Mouse (Mus musculus) limb, embryonic 12.5 days (tissue): ENCODE measurements around the gene Limch1. TPM values are rescaled to one million over a fixed set of nuclear protein-coding genes. Genes with fewer than 3 reads are reported as not detected.
A peak's percentile ranks its signal among the peaks of the same experiment; 100 is the strongest.

ENCODE experiments used
- ATAC-seq: fragments of 200-750 bp; cut with Nextera tagmentation; 2 replicates; pipeline ENCODE4 v1.8.0; 2017; ENCODE audit warnings: low read depth, moderate TSS enrichment; ENCODE audit not compliant: insufficient number of reproducible peaks, insufficient read depth, low FRiP score, low TSS enrichment
- H3K27ac ChIP-seq: fragments of 300-500 bp; sonication (generic); 2 replicates; pipeline ENCODE4 v1.5.1; 2016; ENCODE audit warnings: mild to moderate bottlenecking, moderate library complexity
- H3K27me3 ChIP-seq: fragments of 300-500 bp; sonication (generic); 2 replicates; pipeline ENCODE4 v1.6.1; 2016; ENCODE audit warnings: mild to moderate bottlenecking, moderate library complexity
- H3K36me3 ChIP-seq: fragments of 300-500 bp; sonication (generic); 2 replicates; pipeline ENCODE4 v1.6.1; 2016; ENCODE audit warnings: mild to moderate bottlenecking, moderate library complexity
- H3K4me1 ChIP-seq: fragments of 300-500 bp; sonication (generic); replicated peaks from 2 replicates; pipeline ENCODE4 v1.6.1; 2016
- H3K4me2 ChIP-seq: fragments of 300-500 bp; sonication (generic); 2 replicates; pipeline ENCODE4 v1.6.1; 2016; ENCODE audit warnings: mild to moderate bottlenecking, moderate library complexity
- H3K4me3 ChIP-seq: fragments of 300-500 bp; sonication (generic); replicated peaks from 2 replicates; pipeline ENCODE4 v1.5.1; 2016; ENCODE audit warnings: mild to moderate bottlenecking
- H3K9ac ChIP-seq: fragments of 300-500 bp; sonication (generic); replicated peaks from 2 replicates; pipeline ENCODE4 v1.6.1; 2016; ENCODE audit warnings: mild to moderate bottlenecking, moderate library complexity
- H3K9me3 ChIP-seq: fragments of 300-500 bp; sonication (generic); 2 replicates; pipeline ENCODE4 v1.6.1; 2016; ENCODE audit warnings: mild to moderate bottlenecking, moderate library complexity
- WGBS: fragments of 180-500 bp; shearing (Covaris S2); methylation state at CpG from one replicate; pipeline ENCODE4 v1.1.7; 2016; 5-methylcytosine and 5-hydroxymethylcytosine counted together
- polyA plus RNA-seq: library from polyadenylated mRNA; unstranded; fragments of >200 nt; fragmentation: Nextera tagmentation; extraction: Ambion mirVana; gene quantifications from 2 replicates; pipeline ENCODE4 v1.2.1, GENCODE M21; 2016

Gene Limch1
- polyA plus RNA-seq, 1 experiment from 2014 or later: 58.1 TPM

DNA sequence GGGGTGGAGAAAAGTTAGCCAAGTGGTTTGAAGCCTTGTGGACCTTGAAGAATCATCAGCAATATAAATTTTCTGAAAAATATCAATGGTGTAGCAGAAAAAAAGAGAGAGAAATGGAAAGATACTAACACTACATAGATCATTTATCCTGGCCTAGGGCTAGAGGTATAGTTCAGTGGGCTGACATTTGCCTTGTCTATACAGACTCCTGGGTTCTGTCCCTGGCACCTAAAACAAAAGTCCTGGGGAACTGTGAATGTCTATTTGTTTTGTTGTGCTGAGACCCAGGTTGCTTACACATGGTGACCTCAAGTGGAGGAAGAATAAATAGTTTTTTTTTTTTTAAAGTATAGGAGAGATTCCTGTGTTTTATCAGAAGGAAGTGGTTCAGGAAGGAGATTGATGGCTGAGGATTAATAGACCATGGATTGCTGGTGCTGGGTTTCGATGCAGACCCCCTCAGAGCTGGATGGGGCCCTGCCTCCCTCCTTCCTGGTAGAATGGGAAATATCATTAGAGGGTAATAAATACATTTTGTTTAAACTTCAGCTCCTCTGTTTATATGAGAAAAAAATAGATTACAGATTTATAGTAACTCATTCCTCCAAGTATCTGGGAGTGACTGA lies 40.5 kb downstream of the Limch1 start:
- 22% methylated on average over 1 of the region's 1 CpGs for WGBS
- Histone ChIP-seq H3K9ac (no peak overlapping the region), H3K27me3 (no peaks in the 10 kb centered on the region), H3K4me2 (no peak overlapping the region), H3K9me3 (no peaks in the 10 kb centered on the region), H3K36me3 (no peaks in the 10 kb centered on the region), H3K4me3 (no peak overlapping the region), H3K27ac (0 out of 2 replicates have a peak overlapping the region, but pooled peaks have one; percentile 35), H3K4me1 (peaks cover 7% of the 10 kb centered on the region; the same call in 1 of the 2 replicates)
- ATAC-seq: peak; percentile 63; the same call in 1 of the 2 replicates

DNA sequence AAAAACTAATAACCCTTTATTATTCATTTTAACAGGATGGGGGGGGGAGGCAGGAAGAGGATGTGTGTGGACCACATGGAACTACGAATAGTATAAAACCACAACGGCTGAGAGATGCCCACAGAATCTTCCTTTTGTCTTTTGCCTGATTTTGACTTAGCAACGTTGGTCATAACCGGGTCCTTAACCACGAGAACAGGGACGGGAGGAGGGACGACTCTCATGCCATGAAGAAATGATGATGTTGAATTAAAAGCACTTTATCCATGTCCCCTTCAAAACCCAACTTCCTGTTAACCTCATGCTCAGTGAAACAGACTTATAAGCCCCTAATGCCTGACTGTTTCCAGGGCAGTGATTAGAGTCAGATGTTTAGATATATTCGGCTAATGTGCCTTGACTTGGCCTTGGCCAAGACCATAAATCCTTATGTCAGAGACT lies 41.0 kb downstream of the Limch1 start:
- 47% methylated on average over 8 of the region's 8 CpGs for WGBS
- H3K4me2 ChIP-seq: no peak overlapping the region
- no peak overlapping the region for H3K9ac ChIP-seq
- no peak overlapping the region for H3K4me3 ChIP-seq
- H3K27ac ChIP-seq: no peak overlapping the region
- peaks cover 7% of the 10 kb centered on the region; the same call in 1 of the 2 replicates for H3K4me1 ChIP-seq
- ATAC-seq: no peak
- no peaks in the 10 kb centered on the region for H3K36me3 ChIP-seq
- no peaks in the 10 kb centered on the region for H3K9me3 ChIP-seq
- no peaks in the 10 kb centered on the region for H3K27me3 ChIP-seq

DNA sequence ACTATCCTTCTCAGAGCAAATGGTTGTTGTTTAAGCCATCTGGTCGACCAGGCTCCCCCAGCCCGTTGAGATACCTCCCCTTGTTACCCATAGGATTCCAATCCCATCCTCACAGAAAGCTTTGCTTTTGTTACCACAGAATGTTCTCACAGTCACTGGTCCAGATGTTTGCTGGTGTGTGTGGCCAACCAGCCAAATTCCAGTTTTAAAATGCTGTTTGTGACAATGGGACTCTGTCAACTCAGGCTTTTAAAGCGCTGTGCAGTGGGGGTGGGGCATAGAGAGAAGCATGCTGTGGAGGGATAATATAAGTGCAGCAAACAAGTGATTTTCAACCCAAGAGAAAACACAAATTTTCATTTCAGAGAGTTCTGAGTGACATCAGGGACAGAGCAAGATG lies 43.4 kb downstream of the Limch1 start:
- Histone ChIP-seq H3K27me3 (no peaks in the 10 kb centered on the region), H3K9me3 (no peaks in the 10 kb centered on the region), H3K9ac (no peak overlapping the region), H3K4me1 (peaks cover 17% of the 10 kb centered on the region; the same call in 1 of the 2 replicates), H3K36me3 (no peaks in the 10 kb centered on the region), H3K4me3 (no peak overlapping the region), H3K4me2 (no peak overlapping the region), H3K27ac (no peak overlapping the region)
- WGBS: 87% methylated on average over 3 of the region's 3 CpGs
- no peak for ATAC-seq

DNA sequence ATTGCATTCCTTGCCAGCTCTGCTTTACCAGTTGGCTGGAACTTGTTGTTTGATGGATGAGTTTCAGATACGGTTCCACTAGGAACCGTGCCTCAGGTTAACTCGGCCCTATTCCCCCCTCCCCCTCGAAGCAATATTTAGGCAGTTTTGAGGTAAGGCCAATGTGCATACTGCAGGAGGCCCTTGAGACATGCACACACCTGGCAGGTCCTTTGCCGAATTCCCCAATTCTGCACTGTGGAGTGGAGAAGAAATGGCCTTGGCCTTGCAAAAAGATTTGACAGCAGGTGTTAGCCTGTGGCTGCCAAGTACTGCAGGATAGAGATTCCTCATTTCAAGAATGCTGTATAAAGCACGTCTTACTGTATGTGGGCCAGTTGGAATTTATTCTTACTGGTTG lies 45.5 kb downstream of the Limch1 start:
- Histone ChIP-seq H3K9me3 (no peaks in the 10 kb centered on the region), H3K27me3 (no peaks in the 10 kb centered on the region), H3K9ac (no peak overlapping the region), H3K4me2 (no peak overlapping the region), H3K36me3 (no peaks in the 10 kb centered on the region), H3K27ac (no peak overlapping the region), H3K4me1 (peaks cover 15% of the 10 kb centered on the region; the same call in 1 of the 2 replicates), H3K4me3 (no peak overlapping the region)
- no peak for ATAC-seq
- WGBS: 69% methylated on average over 6 of the region's 6 CpGs

DNA sequence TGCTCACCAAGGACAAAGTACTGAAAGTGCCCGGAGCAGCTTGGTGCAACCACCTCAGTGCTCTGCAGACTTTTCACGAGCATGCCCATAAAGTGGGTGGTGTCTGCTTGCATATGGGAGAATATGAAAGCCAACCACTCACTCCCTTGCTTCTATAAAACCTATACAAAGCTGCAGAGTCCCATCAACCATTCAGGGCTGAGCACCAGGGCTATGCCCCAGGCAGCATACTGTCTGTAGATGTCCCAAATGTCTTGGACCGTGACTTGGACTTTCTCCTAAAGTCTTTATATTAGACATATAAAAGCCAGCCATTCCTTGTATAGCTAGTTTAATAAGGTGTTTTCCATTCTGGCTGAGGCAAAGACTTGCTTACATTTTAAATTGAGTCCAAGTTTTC lies 47.6 kb downstream of the Limch1 start:
- Histone ChIP-seq H3K4me1 (peaks cover 16% of the 10 kb centered on the region; the same call in 1 of the 2 replicates), H3K9ac (no peak overlapping the region), H3K27ac (no peak overlapping the region), H3K27me3 (no peaks in the 10 kb centered on the region), H3K4me2 (no peak overlapping the region), H3K36me3 (no peaks in the 10 kb centered on the region), H3K9me3 (no peaks in the 10 kb centered on the region), H3K4me3 (no peak overlapping the region)
- ATAC-seq: peak; percentile 63; the same call in 1 of the 2 replicates
- 71% methylated on average over 3 of the region's 3 CpGs for WGBS

DNA sequence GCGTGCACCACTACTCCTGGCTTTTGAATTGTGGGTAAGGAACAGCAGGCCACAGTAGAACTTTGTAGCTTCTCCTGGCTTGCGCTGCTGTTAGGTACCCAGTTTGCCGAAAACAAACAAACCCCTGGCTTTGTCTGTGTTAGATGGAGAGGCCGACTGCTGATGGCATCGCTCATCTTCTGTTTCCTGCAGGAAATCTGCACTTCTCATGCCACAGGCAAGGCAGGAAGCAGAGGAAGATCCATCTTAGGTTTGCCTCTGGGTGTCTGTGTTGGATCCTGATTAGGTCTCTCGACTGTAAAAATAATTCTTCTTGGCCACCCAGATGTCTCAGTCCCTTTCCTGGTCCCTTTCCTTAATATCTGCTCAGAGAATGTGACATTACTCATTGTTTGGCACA lies 51.7 kb downstream of the Limch1 start:
- H3K27ac ChIP-seq: no peak overlapping the region
- WGBS: 75% methylated on average over 6 of the region's 6 CpGs
- H3K4me1 ChIP-seq: peaks cover 48% of the 10 kb centered on the region
- no peaks in the 10 kb centered on the region for H3K36me3 ChIP-seq
- H3K9me3 ChIP-seq: no peaks in the 10 kb centered on the region
- no peak overlapping the region for H3K4me3 ChIP-seq
- H3K4me2 ChIP-seq: no peak overlapping the region
- no peak overlapping the region for H3K9ac ChIP-seq
- H3K27me3 ChIP-seq: no peaks in the 10 kb centered on the region
- ATAC-seq: no peak

DNA sequence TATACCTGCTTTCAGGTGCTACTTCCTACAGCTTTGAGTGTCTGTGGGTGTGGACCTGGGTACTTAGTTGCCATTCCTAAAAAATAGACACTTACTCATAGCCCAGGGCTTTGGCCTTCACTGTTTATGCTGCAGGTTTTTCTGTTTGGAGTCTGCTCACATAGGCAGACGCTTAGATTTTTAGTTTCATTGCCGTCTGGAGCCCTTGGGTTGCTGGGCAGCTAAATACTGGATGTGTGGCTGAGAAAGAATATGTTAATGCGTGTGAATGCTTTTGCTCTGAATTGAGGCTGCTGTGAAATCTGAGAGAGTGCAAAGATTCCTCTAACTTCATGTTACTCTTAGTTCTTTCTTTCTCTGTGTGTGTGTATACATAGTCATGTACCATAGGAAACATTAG lies 52.5 kb downstream of the Limch1 start:
- 49% methylated on average over 3 of the region's 3 CpGs for WGBS
- Histone ChIP-seq H3K4me2 (no peak overlapping the region), H3K4me1 (peaks cover 50% of the 10 kb centered on the region), H3K9ac (no peak overlapping the region), H3K4me3 (no peak overlapping the region), H3K36me3 (no peaks in the 10 kb centered on the region), H3K27me3 (no peaks in the 10 kb centered on the region), H3K9me3 (no peaks in the 10 kb centered on the region), H3K27ac (peak overlapping the region; percentile 50; the same call in 1 of the 2 replicates)
- ATAC-seq: no peak

DNA sequence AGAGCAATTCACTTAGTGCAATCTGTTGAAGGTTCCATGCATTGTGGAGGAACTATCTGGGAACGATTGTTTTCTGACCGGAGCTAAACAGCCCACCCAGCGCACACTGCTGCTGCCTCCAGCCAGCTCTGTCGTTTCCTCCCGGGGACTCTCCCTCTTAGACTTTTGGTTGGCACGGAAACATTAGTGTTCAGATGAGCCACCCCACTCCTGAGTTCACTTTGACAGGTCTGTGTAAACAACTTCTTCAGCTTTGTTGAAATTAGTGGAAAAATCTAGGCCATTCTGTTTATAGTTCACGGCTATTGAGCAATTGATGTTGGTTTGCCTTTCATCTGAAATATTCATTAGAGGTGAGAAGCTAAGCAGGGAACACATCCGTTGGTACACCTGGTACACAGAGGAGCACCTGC lies 53.0 kb downstream of the Limch1 start:
- H3K9me3 ChIP-seq: no peaks in the 10 kb centered on the region
- no peaks in the 10 kb centered on the region for H3K36me3 ChIP-seq
- ATAC-seq: no peak
- no peak overlapping the region for H3K4me3 ChIP-seq
- no peak overlapping the region for H3K4me2 ChIP-seq
- 30% methylated on average over 8 of the region's 8 CpGs for WGBS
- peak overlapping the region; percentile 50; the same call in 1 of the 2 replicates for H3K27ac ChIP-seq
- peaks cover 45% of the 10 kb centered on the region for H3K4me1 ChIP-seq
- H3K9ac ChIP-seq: no peak overlapping the region
- H3K27me3 ChIP-seq: no peaks in the 10 kb centered on the region

DNA sequence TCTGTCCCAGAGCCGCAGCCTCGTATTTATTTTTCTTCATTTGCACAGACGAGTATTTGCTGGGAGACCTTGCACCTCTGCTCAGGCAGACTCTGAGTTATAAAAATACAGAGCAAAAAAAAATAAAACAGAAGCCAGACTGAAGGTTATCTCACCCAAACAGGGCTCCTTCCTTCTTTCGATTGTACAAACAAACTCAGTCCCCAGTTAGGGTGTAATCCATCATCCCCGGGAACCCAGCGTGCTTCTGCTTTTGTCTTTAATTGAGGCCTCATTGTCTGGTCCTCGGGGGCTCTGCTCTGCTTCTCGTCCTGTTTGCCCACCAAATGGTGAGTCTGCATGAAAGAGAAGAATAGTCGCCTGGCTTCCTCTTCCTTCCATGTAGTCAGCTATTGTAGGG lies 54.6 kb downstream of the Limch1 start:
- Histone ChIP-seq H3K27me3 (no peaks in the 10 kb centered on the region), H3K9ac (no peak overlapping the region), H3K4me2 (no peak overlapping the region), H3K9me3 (no peaks in the 10 kb centered on the region), H3K27ac (0 out of 2 replicates have a peak overlapping the region, but pooled peaks have one; percentile 5), H3K4me3 (no peak overlapping the region), H3K4me1 (peaks cover 44% of the 10 kb centered on the region), H3K36me3 (no peaks in the 10 kb centered on the region)
- no peak for ATAC-seq
- 18% methylated on average over 9 of the region's 9 CpGs for WGBS

DNA sequence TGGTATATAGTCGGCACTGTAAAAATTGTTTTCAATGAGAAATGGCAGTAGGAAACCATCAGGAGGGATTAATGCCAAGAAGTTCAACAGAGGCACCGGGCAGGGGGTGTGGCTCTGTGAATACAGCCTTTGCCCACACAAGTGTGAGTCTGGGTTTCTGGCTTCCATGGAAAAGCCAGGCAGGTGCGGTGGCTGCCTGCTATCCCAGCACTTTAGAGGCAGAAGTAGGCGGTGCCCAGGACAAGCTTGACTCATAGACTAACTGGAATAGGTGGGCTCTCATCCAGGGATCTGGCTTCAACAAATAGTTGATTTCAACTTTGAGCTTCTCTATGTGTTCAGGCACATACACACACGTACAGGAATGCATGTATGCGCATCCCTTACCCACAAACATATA lies 55.4 kb downstream of the Limch1 start:
- 89% methylated on average over 6 of the region's 6 CpGs for WGBS
- ATAC-seq: no peak

DNA sequence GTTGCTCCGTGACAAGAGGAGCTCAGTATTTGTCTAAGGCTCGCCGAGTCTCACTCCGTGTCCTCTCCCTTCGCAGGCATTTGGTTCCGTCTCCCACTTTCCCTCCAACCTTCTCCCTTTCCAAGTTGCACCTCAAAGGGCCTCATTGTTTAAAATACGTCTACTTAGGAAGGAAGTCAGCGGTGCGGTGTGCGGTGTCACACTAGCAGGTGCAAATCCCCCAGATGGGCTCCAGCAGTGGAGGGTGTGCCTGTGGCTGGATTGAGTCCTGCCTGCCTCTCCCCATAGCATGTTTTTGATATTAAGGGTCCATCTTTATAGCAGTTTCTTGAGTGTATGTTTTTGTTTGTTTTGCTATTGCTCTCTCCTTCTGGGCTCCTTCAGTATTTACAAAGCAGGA lies 56.6 kb downstream of the Limch1 start:
- Histone ChIP-seq H3K27me3 (no peaks in the 10 kb centered on the region), H3K27ac (no peak overlapping the region), H3K9ac (no peak overlapping the region), H3K4me1 (peaks cover 44% of the 10 kb centered on the region), H3K4me3 (no peak overlapping the region), H3K36me3 (no peaks in the 10 kb centered on the region), H3K9me3 (no peaks in the 10 kb centered on the region), H3K4me2 (no peak overlapping the region)
- WGBS: 54% methylated on average over 10 of the region's 10 CpGs
- ATAC-seq: no peak

More for the DNA sequence above, 55.4 kb downstream of the Limch1 start:
- no peaks in the 10 kb centered on the region for H3K9me3 ChIP-seq
- H3K4me3 ChIP-seq: no peak overlapping the region
- H3K4me2 ChIP-seq: no peak overlapping the region
- H3K9ac ChIP-seq: no peak overlapping the region
- H3K27me3 ChIP-seq: no peaks in the 10 kb centered on the region
- H3K27ac ChIP-seq: no peak overlapping the region
- H3K36me3 ChIP-seq: no peaks in the 10 kb centered on the region
- peaks cover 44% of the 10 kb centered on the region for H3K4me1 ChIP-seq

DNA sequence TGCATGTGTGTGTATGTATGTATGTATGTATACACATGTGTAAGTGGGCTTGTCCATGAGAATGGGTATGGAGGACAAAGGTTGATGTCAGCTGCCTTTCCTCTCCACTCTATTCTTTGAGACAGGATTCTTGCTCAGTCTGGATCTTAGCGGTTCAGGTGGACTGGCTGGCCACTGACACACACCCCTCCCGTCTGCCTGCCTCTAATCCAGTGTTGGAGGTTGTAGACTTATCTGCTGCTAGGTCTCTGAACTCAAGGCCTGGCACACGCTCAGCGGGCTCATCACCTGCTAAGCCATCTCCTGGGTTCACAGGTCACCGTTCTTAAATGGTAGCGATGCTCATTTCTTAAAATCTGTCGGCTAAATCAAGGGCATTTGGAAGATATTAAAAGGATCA lies 60.7 kb downstream of the Limch1 start:
- H3K4me3 ChIP-seq: no peak overlapping the region
- peaks cover 15% of the 10 kb centered on the region for H3K4me1 ChIP-seq
- H3K27ac ChIP-seq: no peak overlapping the region
- WGBS: 89% methylated on average over 7 of the region's 7 CpGs
- ATAC-seq: no peak
- H3K9ac ChIP-seq: no peak overlapping the region
- no peaks in the 10 kb centered on the region for H3K36me3 ChIP-seq
- no peaks in the 10 kb centered on the region for H3K9me3 ChIP-seq
- H3K4me2 ChIP-seq: no peak overlapping the region
- no peaks in the 10 kb centered on the region for H3K27me3 ChIP-seq
